8 mouse cellular contexts compared by ENCODE assay signal in genomic region chr11:105364386-105365065, GRCm38 (mm10).
A peak's percentile ranks its signal among the peaks of the same experiment; 100 is the strongest.
DNase-seq lines count a peak whose midpoint lies in the region; ATAC-seq lines count a peak whose summit lies in the region.

No protein-coding gene starts in this region.

- H3K36me3 ChIP-seq in forebrain, embryonic 15.5 days: no peaks in the 10 kb centered on the region
- no peaks in the 10 kb centered on the region for H3K36me3 ChIP-seq in hindbrain, embryonic 16.5 days (ENCODE audit: control insufficient read depth, insufficient read depth, low read length)
- no peaks in the 10 kb centered on the region for H3K36me3 ChIP-seq in midbrain, embryonic 16.5 days (ENCODE audit: control insufficient read depth, insufficient read depth, low read length)

- peak overlapping the region; percentile 58 for H3K4me2 ChIP-seq in forebrain, embryonic 15.5 days (replicated peaks)
- H3K4me2 ChIP-seq in hindbrain, embryonic 16.5 days (ENCODE audit: low read length): peak overlapping the region; percentile 80
- peak overlapping the region; percentile 62 for H3K4me2 ChIP-seq in midbrain, embryonic 16.5 days (ENCODE audit: low read length)

- no peaks in the 10 kb centered on the region for H3K9me3 ChIP-seq in forebrain, embryonic 15.5 days
- no peaks in the 10 kb centered on the region for H3K9me3 ChIP-seq in hindbrain, embryonic 16.5 days (ENCODE audit: control insufficient read depth, low read length)
- H3K9me3 ChIP-seq in midbrain, embryonic 16.5 days (replicated peaks; ENCODE audit: control insufficient read depth, low read length, poor library complexity, severe bottlenecking): no peaks in the 10 kb centered on the region

- peak overlapping the region; percentile 40 for H3K9ac ChIP-seq in forebrain, embryonic 15.5 days (replicated peaks)
- H3K9ac ChIP-seq in hindbrain, embryonic 16.5 days (ENCODE audit: low read depth, low read length): peak overlapping the region; percentile 49
- peak overlapping the region; percentile 89 for H3K9ac ChIP-seq in midbrain, embryonic 16.5 days (ENCODE audit: low read depth, low read length)

- peak overlapping the region; percentile 54 for H3K4me3 ChIP-seq in forebrain, embryonic 15.5 days
- H3K4me3 ChIP-seq in hindbrain, embryonic 16.5 days (ENCODE audit: low read length): peak overlapping the region; percentile 60
- peak overlapping the region; percentile 45 for H3K4me3 ChIP-seq in midbrain, embryonic 16.5 days (ENCODE audit: low read depth, low read length)

- no peaks in the 10 kb centered on the region for H3K27me3 ChIP-seq in forebrain, embryonic 15.5 days
- no peaks in the 10 kb centered on the region for H3K27me3 ChIP-seq in hindbrain, embryonic 16.5 days (replicated peaks; ENCODE audit: control insufficient read depth, insufficient read depth, low read length)
- H3K27me3 ChIP-seq in midbrain, embryonic 16.5 days (ENCODE audit: control insufficient read depth, insufficient read depth, low read depth, low read length): no peaks in the 10 kb centered on the region

- 7% methylated on average over 12 of the region's 12 CpGs for WGBS in forebrain, embryonic 15.5 days
- WGBS in hindbrain, embryonic 16.5 days: 8% methylated on average over 12 of the region's 12 CpGs
- 10% methylated on average over 12 of the region's 12 CpGs for WGBS in midbrain, embryonic 16.5 days

- DNase-seq in urinary bladder, postnatal 14 days (ENCODE audit: low spot score): peak; percentile 21
- no peak for DNase-seq in urinary bladder, postnatal 4 days (ENCODE audit: low spot score in 2 of 2)
- DNase-seq in layer of hippocampus, postnatal 25 days (ENCODE audit: extremely low spot score in 1 of 2, low spot score in 1 of 2): peak; percentile 24 to 29
- no peak for DNase-seq in cerebellum, adult 11 months

- peak overlapping the region; percentile 76 for H3K27ac ChIP-seq in forebrain, embryonic 15.5 days (replicated peaks)
- H3K27ac ChIP-seq in hindbrain, embryonic 16.5 days (ENCODE audit: low read depth, low read length): peak overlapping the region; percentile 87
- H3K27ac ChIP-seq in midbrain, embryonic 16.5 days (ENCODE audit: low read length): peak overlapping the region; percentile 73

- ATAC-seq in forebrain, embryonic 15.5 days (replicated peaks): no peak
- ATAC-seq in hindbrain, embryonic 16.5 days: no peak
- no peak for ATAC-seq in midbrain, embryonic 16.5 days
- no peak for ATAC-seq in inflammation-experienced regulatory T-cells, adult 6 months

- peaks cover 30% of the 10 kb centered on the region for H3K4me1 ChIP-seq in forebrain, embryonic 15.5 days
- H3K4me1 ChIP-seq in hindbrain, embryonic 16.5 days (ENCODE audit: control insufficient read depth, insufficient read depth, low read depth, low read length): peaks cover 23% of the 10 kb centered on the region
- peaks cover 22% of the 10 kb centered on the region for H3K4me1 ChIP-seq in midbrain, embryonic 16.5 days (ENCODE audit: control insufficient read depth, insufficient read depth, low read length)

Comparison
In these comparisons a context has a peak if more than half of its experiments do, and no peak if none do; other contexts are left out.
1. DNase-seq: peak in urinary bladder, postnatal 14 days (single experiment) and layer of hippocampus, postnatal 25 days (2 of 2); none in urinary bladder, postnatal 4 days (0 of 2) and cerebellum, adult 11 months (single experiment).
2. Peak in every context shown above with its lines, with median percentiles within 50 percentile points of each other: H3K27ac ChIP-seq, H3K4me2 ChIP-seq, H3K4me3 ChIP-seq and H3K9ac ChIP-seq.